Mouse (Mus musculus): ENCODE results near the gene Zfp428.

DNA sequence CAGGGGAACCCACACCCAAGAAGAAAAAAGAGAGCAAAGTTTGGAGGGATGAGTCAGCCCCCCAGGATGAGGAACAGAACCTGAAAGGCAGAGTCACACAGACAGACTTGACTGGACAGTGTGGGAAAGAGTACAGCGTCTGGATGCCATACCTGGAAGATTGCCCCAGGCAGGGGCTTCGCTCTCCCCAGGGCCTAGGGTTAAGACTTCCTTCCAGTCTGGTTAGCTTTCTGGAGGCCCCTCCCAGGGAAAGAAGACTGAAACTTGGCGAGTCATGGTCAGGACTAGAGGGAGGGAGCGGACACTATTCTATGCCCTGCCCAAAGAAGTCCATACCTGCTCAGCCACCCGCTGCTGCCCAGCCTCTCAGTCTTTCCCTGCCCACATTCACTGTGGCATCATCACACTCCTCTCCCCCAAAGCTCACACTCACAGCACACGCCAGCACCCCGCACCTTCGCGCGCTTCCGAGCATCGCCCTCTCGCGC, 25.8 kb upstream of the Zfp428 start:
- TF ChIP-seq CTCF (IDR thresholded peaks at IDR 0.05; ENCODE audit: low read depth, low read length), result no peak
- no peak for TF ChIP-seq GATA1 (IDR thresholded peaks at IDR 0.05; ENCODE audit: borderline replicate concordance, low read length)
- no peak for TF ChIP-seq TAL1 (conservative IDR thresholded peaks at IDR 0.05; ENCODE audit: low read depth, low read length)
- TF ChIP-seq POLR2AphosphoS5 (IDR thresholded peaks at IDR 0.05; ENCODE audit: insufficient replicate concordance, low read depth, low read length), result no peak
- TF ChIP-seq GATA2 (IDR thresholded peaks at IDR 0.05; ENCODE audit: borderline replicate concordance, low read depth, low read length), result no peak
